Mouse (Mus musculus) intestine, embryonic 14.5 days (tissue): ENCODE results near the gene Nid1. TPM values are rescaled to one million over a fixed set of nuclear protein-coding genes. Genes with fewer than 3 reads are reported as not detected.

Experiments used
- ATAC-seq: fragments of 200-750 bp; cut with Nextera tagmentation; replicated peaks from 2 replicates; pipeline ENCODE4 v1.8.0; 2017; ENCODE audit warnings: low read depth, moderate number of reproducible peaks, moderate TSS enrichment, moderate library complexity; ENCODE audit not compliant: low FRiP score, low TSS enrichment
- DNase-seq: peaks from one replicate; pipeline ENCODE4 v3.0.0-alpha.2; 2018; ENCODE audit warnings: low spot score
- H3K27ac ChIP-seq: fragments of 300-500 bp; sonication (generic); 2 replicates; pipeline ENCODE4 v1.5.1; 2014; ENCODE audit warnings: low read depth, mild to moderate bottlenecking, control low read depth
- H3K27me3 ChIP-seq: fragments of 300-500 bp; sonication (generic); replicated peaks from 2 replicates; pipeline ENCODE4 v1.6.1; 2014; ENCODE audit warnings: low read length, control low read depth; ENCODE audit not compliant: control insufficient read depth, insufficient read depth
- H3K36me3 ChIP-seq: fragments of 300-500 bp; sonication (generic); 2 replicates; pipeline ENCODE4 v1.6.1; 2014; ENCODE audit warnings: low read length, control low read depth; ENCODE audit not compliant: control insufficient read depth, insufficient read depth
- H3K4me1 ChIP-seq: fragments of 300-500 bp; sonication (generic); replicated peaks from 2 replicates; pipeline ENCODE4 v1.6.1; 2014; ENCODE audit warnings: low read length, control low read depth, mixed read lengths; ENCODE audit not compliant: control insufficient read depth, insufficient read depth
- H3K4me2 ChIP-seq: fragments of 300-500 bp; sonication (generic); 2 replicates; pipeline ENCODE4 v1.6.1; 2014; ENCODE audit warnings: low read length
- H3K4me3 ChIP-seq: fragments of 300-500 bp; sonication (generic); 2 replicates; pipeline ENCODE4 v1.5.1; 2014; ENCODE audit warnings: low read depth, low read length, control low read depth, mixed read lengths
- H3K9ac ChIP-seq: fragments of 300-500 bp; sonication (generic); 2 replicates; pipeline ENCODE4 v1.6.1; 2014; ENCODE audit warnings: mild to moderate bottlenecking, low read length
- H3K9me3 ChIP-seq: fragments of 300-500 bp; sonication (generic); 2 replicates; pipeline ENCODE4 v1.6.1; 2016; ENCODE audit warnings: low read length, control low read depth; ENCODE audit not compliant: control insufficient read depth
- WGBS: fragments of 180-500 bp; shearing (Covaris S2); extraction: QIAGEN DNeasy Blood & Tissue Kit; methylation state at CpG from one replicate; pipeline ENCODE4 v1.1.7; 2014; 5-methylcytosine and 5-hydroxymethylcytosine counted together
- polyA plus RNA-seq: library from polyadenylated mRNA; unstranded; fragments of >200 nt; fragmentation: Nextera tagmentation; extraction: Ambion mirVana; gene quantifications from 2 replicates; pipeline ENCODE4 v1.2.1, GENCODE M21; 2014

The Nid1 gene
- polyA plus RNA-seq, 1 experiment from 2014 or later: 70.7 TPM

- WGBS: 84% methylated on average over 2 of the region's 2 CpGs
- DNase-seq: no peak
Observed at GRCm38 (mm10) chr13:13477046-13477445, 39.7 kb downstream of the Nid1 start.

GRCm38 (mm10) chr13:13479986-13480385, 42.6 kb downstream of the Nid1 start:
- H3K27me3 ChIP-seq: no peaks in the 10 kb centered on the region
- no peak overlapping the region for H3K4me3 ChIP-seq
- H3K27ac ChIP-seq: no peak overlapping the region
- no peak overlapping the region for H3K9ac ChIP-seq
- H3K4me2 ChIP-seq: no peak overlapping the region
- ATAC-seq: peak; percentile 40; the same call in 1 of the 2 replicates
- peaks cover 29% of the 10 kb centered on the region for H3K36me3 ChIP-seq
- H3K9me3 ChIP-seq: no peaks in the 10 kb centered on the region
- WGBS: 13% methylated on average over 2 of the region's 2 CpGs
- peaks cover 4% of the 10 kb centered on the region for H3K4me1 ChIP-seq
- no peak for DNase-seq

More at GRCm38 (mm10) chr13:13477046-13477445, 39.7 kb downstream of the Nid1 start:
- no peak overlapping the region for H3K4me2 ChIP-seq
- peaks cover 4% of the 10 kb centered on the region for H3K4me1 ChIP-seq
- H3K27ac ChIP-seq: no peak overlapping the region
- no peaks in the 10 kb centered on the region for H3K9me3 ChIP-seq
- no peak for ATAC-seq
- H3K4me3 ChIP-seq: no peak overlapping the region
- no peaks in the 10 kb centered on the region for H3K27me3 ChIP-seq
- no peak overlapping the region for H3K9ac ChIP-seq
- peaks cover 18% of the 10 kb centered on the region for H3K36me3 ChIP-seq

- Histone ChIP-seq H3K9me3 (no peaks in the 10 kb centered on the region), H3K4me3 (no peak overlapping the region), H3K4me1 (peaks cover 4% of the 10 kb centered on the region), H3K4me2 (no peak overlapping the region), H3K27ac (peak overlapping the region; percentile 54), H3K36me3 (peaks cover 26% of the 10 kb centered on the region), H3K27me3 (no peaks in the 10 kb centered on the region), H3K9ac (no peak overlapping the region)
- peak; percentile 68 for ATAC-seq
- DNase-seq: no peak
- WGBS: 41% methylated on average over 5 of the region's 5 CpGs
Observed at GRCm38 (mm10) chr13:13481033-13481432, 43.7 kb downstream of the Nid1 start.

- no peak overlapping the region for H3K4me2 ChIP-seq
- H3K27me3 ChIP-seq: no peaks in the 10 kb centered on the region
- H3K36me3 ChIP-seq: peaks cover 26% of the 10 kb centered on the region
- H3K4me3 ChIP-seq: no peak overlapping the region
- no peak for DNase-seq
- peaks cover 4% of the 10 kb centered on the region for H3K4me1 ChIP-seq
- WGBS: 88% methylated on average over 16 of the region's 16 CpGs
- H3K9me3 ChIP-seq: no peaks in the 10 kb centered on the region
- H3K9ac ChIP-seq: no peak overlapping the region
- ATAC-seq: no peak
- H3K27ac ChIP-seq: peak overlapping the region; percentile 54
Observed at GRCm38 (mm10) chr13:13481875-13482674, 44.7 kb downstream of the Nid1 start.

GRCm38 (mm10) chr13:13484351-13484751, 47.0 kb downstream of the Nid1 start:
- Histone ChIP-seq H3K4me1 (peaks cover 4% of the 10 kb centered on the region), H3K9me3 (no peaks in the 10 kb centered on the region), H3K36me3 (peaks cover 42% of the 10 kb centered on the region), H3K4me3 (no peak overlapping the region), H3K4me2 (no peak overlapping the region), H3K9ac (no peak overlapping the region), H3K27me3 (no peaks in the 10 kb centered on the region), H3K27ac (no peak overlapping the region)
- DNase-seq: no peak
- WGBS: 48% methylated on average over 7 of the region's 7 CpGs
- no peak for ATAC-seq

GRCm38 (mm10) chr13:13484883-13485282, 47.5 kb downstream of the Nid1 start:
- DNase-seq (no peak), ATAC-seq (no peak)
- Histone ChIP-seq H3K27me3 (no peaks in the 10 kb centered on the region), H3K4me2 (no peak overlapping the region), H3K36me3 (peaks cover 42% of the 10 kb centered on the region), H3K4me1 (peaks cover 4% of the 10 kb centered on the region; the same call in 1 of the 2 replicates), H3K9me3 (no peaks in the 10 kb centered on the region), H3K9ac (no peak overlapping the region), H3K4me3 (no peak overlapping the region), H3K27ac (no peak overlapping the region)
- 81% methylated on average over 2 of the region's 2 CpGs for WGBS

- peaks cover 3% of the 10 kb centered on the region; the same call in 1 of the 2 replicates for H3K4me1 ChIP-seq
- WGBS: 71% methylated on average over 4 of the region's 4 CpGs
- peaks cover 42% of the 10 kb centered on the region for H3K36me3 ChIP-seq
- ATAC-seq (no peak), DNase-seq (no peak)
- H3K4me3 ChIP-seq: no peak overlapping the region
- H3K27me3 ChIP-seq: no peaks in the 10 kb centered on the region
- no peak overlapping the region for H3K9ac ChIP-seq
- H3K27ac ChIP-seq: no peak overlapping the region
- H3K4me2 ChIP-seq: no peak overlapping the region
- no peaks in the 10 kb centered on the region for H3K9me3 ChIP-seq
Observed at GRCm38 (mm10) chr13:13485682-13486081, 48.3 kb downstream of the Nid1 start.

GRCm38 (mm10) chr13:13487851-13488250, 50.5 kb downstream of the Nid1 start:
- DNase-seq (no peak), ATAC-seq (no peak)
- Histone ChIP-seq H3K27ac (no peak overlapping the region), H3K27me3 (no peaks in the 10 kb centered on the region), H3K4me2 (no peak overlapping the region), H3K4me1 (no peaks in the 10 kb centered on the region), H3K9ac (no peak overlapping the region), H3K4me3 (no peak overlapping the region), H3K36me3 (peaks cover 36% of the 10 kb centered on the region), H3K9me3 (no peaks in the 10 kb centered on the region)
- WGBS: 85% methylated on average over 1 of the region's 1 CpGs

- H3K4me1 ChIP-seq: no peaks in the 10 kb centered on the region
- H3K4me3 ChIP-seq: no peak overlapping the region
- WGBS: 81% methylated on average over 5 of the region's 5 CpGs
- no peaks in the 10 kb centered on the region for H3K9me3 ChIP-seq
- DNase-seq (no peak), ATAC-seq (no peak)
- no peak overlapping the region for H3K27ac ChIP-seq
- H3K36me3 ChIP-seq: peaks cover 26% of the 10 kb centered on the region
- H3K4me2 ChIP-seq: no peak overlapping the region
- no peak overlapping the region for H3K9ac ChIP-seq
- H3K27me3 ChIP-seq: no peaks in the 10 kb centered on the region
Observed at GRCm38 (mm10) chr13:13489861-13490260, 52.5 kb downstream of the Nid1 start.
